Mouse (Mus musculus): Measurements from ENCODE around the gene Epb41. TPM values are rescaled to one million over a fixed set of nuclear protein-coding genes. Genes with fewer than 3 reads are reported as not detected.
A peak's percentile ranks its signal among the peaks of the same experiment; 100 is the strongest.

The Epb41 gene
- total and polyA plus RNA-seq, 2 experiments from 2014 or later, result 36.5 to 65.0 TPM

GRCm38 (mm10) chr4:131907912-131908311, 167.2 kb downstream of the Epb41 start:
- H3K4me2 ChIP-seq (ENCODE audit: low read depth), result no peak overlapping the region
- ATAC-seq, result no peak
- no peak overlapping the region for H3K9ac ChIP-seq
- H3K27me3 ChIP-seq (ENCODE audit: insufficient read depth, low read length), result peaks cover 7% of the 10 kb centered on the region
- no peaks in the 10 kb centered on the region for H3K9me3 ChIP-seq (ENCODE audit: low read length)
- H3K27ac ChIP-seq (ENCODE audit: low read depth, low read length), result no peak overlapping the region
- TF ChIP-seq CTCF (IDR thresholded peaks at IDR 0.05; ENCODE audit: low read depth), result peak; percentile 41
- peaks cover 5% of the 10 kb centered on the region; the same call in 1 of the 2 replicates for H3K36me3 ChIP-seq (ENCODE audit: insufficient read depth)
- H3K4me1 ChIP-seq (ENCODE audit: insufficient read depth), result no peaks in the 10 kb centered on the region
- 91% methylated on average over 3 of the region's 3 CpGs for WGBS
- H3K4me3 ChIP-seq (ENCODE audit: low read depth, low read length), result no peak overlapping the region
- no peak for DNase-seq

GRCm38 (mm10) chr4:131906423-131906822, 168.7 kb downstream of the Epb41 start:
- TF ChIP-seq CTCF (IDR thresholded peaks at IDR 0.05; ENCODE audit: low read depth), result no peak
- 64% methylated on average over 6 of the region's 6 CpGs for WGBS
- H3K4me1 ChIP-seq (ENCODE audit: insufficient read depth), result no peaks in the 10 kb centered on the region
- peaks cover 14% of the 10 kb centered on the region for H3K36me3 ChIP-seq (ENCODE audit: insufficient read depth)
- no peaks in the 10 kb centered on the region for H3K27me3 ChIP-seq (ENCODE audit: insufficient read depth, low read length)
- no peak for ATAC-seq
- H3K27ac ChIP-seq (ENCODE audit: low read depth, low read length), result no peak overlapping the region
- H3K9ac ChIP-seq, result no peak overlapping the region
- no peak overlapping the region for H3K4me3 ChIP-seq (ENCODE audit: low read depth, low read length)
- H3K9me3 ChIP-seq (ENCODE audit: low read length), result no peaks in the 10 kb centered on the region
- H3K4me2 ChIP-seq (ENCODE audit: low read depth), result no peak overlapping the region
- DNase-seq, result no peak

- Histone ChIP-seq H3K9me3 (ENCODE audit: low read length) (no peaks in the 10 kb centered on the region), H3K4me2 (ENCODE audit: low read depth) (no peak overlapping the region), H3K36me3 (ENCODE audit: insufficient read depth) (peaks cover 34% of the 10 kb centered on the region), H3K4me1 (ENCODE audit: insufficient read depth) (no peaks in the 10 kb centered on the region), H3K4me3 (ENCODE audit: low read depth, low read length) (no peak overlapping the region), H3K27ac (ENCODE audit: low read depth, low read length) (no peak overlapping the region), H3K27me3 (ENCODE audit: insufficient read depth, low read length) (no peaks in the 10 kb centered on the region), H3K9ac (no peak overlapping the region)
- TF ChIP-seq CTCF (IDR thresholded peaks at IDR 0.05; ENCODE audit: low read depth), result peak; percentile 76
- 47% methylated on average over 8 of the region's 8 CpGs for WGBS
- ATAC-seq (peak; percentile 75), DNase-seq (peak; percentile 58)
Measured at GRCm38 (mm10) chr4:131904478-131904877, 170.6 kb downstream of the Epb41 start.

- WGBS, result 93% methylated on average over 15 of the region's 15 CpGs
- TF ChIP-seq CTCF (IDR thresholded peaks at IDR 0.05; ENCODE audit: low read depth), result no peak
- DNase-seq (no peak), ATAC-seq (no peak)
- H3K9ac ChIP-seq, result no peak overlapping the region
- no peak overlapping the region for H3K4me3 ChIP-seq (ENCODE audit: low read depth, low read length)
- H3K36me3 ChIP-seq (ENCODE audit: insufficient read depth), result peaks cover 58% of the 10 kb centered on the region
- H3K27me3 ChIP-seq (ENCODE audit: insufficient read depth, low read length), result no peaks in the 10 kb centered on the region
- no peaks in the 10 kb centered on the region for H3K4me1 ChIP-seq (ENCODE audit: insufficient read depth)
- no peaks in the 10 kb centered on the region for H3K9me3 ChIP-seq (ENCODE audit: low read length)
- no peak overlapping the region for H3K27ac ChIP-seq (ENCODE audit: low read depth, low read length)
- H3K4me2 ChIP-seq (ENCODE audit: low read depth), result no peak overlapping the region
Measured at GRCm38 (mm10) chr4:131901090-131901489, 174.0 kb downstream of the Epb41 start.

GRCm38 (mm10) chr4:131899180-131899554, 176.0 kb downstream of the Epb41 start:
- Histone ChIP-seq H3K36me3 (ENCODE audit: insufficient read depth) (peaks cover 66% of the 10 kb centered on the region), H3K4me1 (ENCODE audit: insufficient read depth) (no peaks in the 10 kb centered on the region)

GRCm38 (mm10) chr4:131898503-131899179, 176.5 kb downstream of the Epb41 start:
- no peaks in the 10 kb centered on the region for H3K9me3 ChIP-seq (ENCODE audit: low read length)
- H3K4me2 ChIP-seq (ENCODE audit: low read depth), result no peak overlapping the region
- no peak overlapping the region for H3K4me3 ChIP-seq (ENCODE audit: low read depth, low read length)
- 91% methylated on average over 12 of the region's 12 CpGs for WGBS
- ATAC-seq (no peak), DNase-seq (no peak)
- no peaks in the 10 kb centered on the region for H3K27me3 ChIP-seq (ENCODE audit: insufficient read depth, low read length)
- H3K36me3 ChIP-seq (ENCODE audit: insufficient read depth), result peaks cover 68% of the 10 kb centered on the region
- TF ChIP-seq CTCF (IDR thresholded peaks at IDR 0.05; ENCODE audit: low read depth), result no peak
- no peaks in the 10 kb centered on the region for H3K4me1 ChIP-seq (ENCODE audit: insufficient read depth)
- no peak overlapping the region for H3K9ac ChIP-seq
- H3K27ac ChIP-seq (ENCODE audit: low read depth, low read length), result no peak overlapping the region

More at GRCm38 (mm10) chr4:131899180-131899554, 176.0 kb downstream of the Epb41 start:
- H3K4me2 ChIP-seq (ENCODE audit: low read depth), result no peak overlapping the region
- no peak overlapping the region for H3K27ac ChIP-seq (ENCODE audit: low read depth, low read length)
- TF ChIP-seq CTCF (IDR thresholded peaks at IDR 0.05; ENCODE audit: low read depth), result no peak
- H3K4me3 ChIP-seq (ENCODE audit: low read depth, low read length), result no peak overlapping the region
- 66% methylated on average over 6 of the region's 6 CpGs for WGBS
- no peak overlapping the region for H3K9ac ChIP-seq
- no peaks in the 10 kb centered on the region for H3K27me3 ChIP-seq (ENCODE audit: insufficient read depth, low read length)
- ATAC-seq (no peak), DNase-seq (no peak)
- H3K9me3 ChIP-seq (ENCODE audit: low read length), result no peaks in the 10 kb centered on the region

- Histone ChIP-seq H3K4me1 (ENCODE audit: insufficient read depth) (no peaks in the 10 kb centered on the region), H3K27ac (ENCODE audit: low read depth, low read length) (no peak overlapping the region), H3K4me2 (ENCODE audit: low read depth) (no peak overlapping the region), H3K9ac (no peak overlapping the region), H3K36me3 (ENCODE audit: insufficient read depth) (peaks cover 77% of the 10 kb centered on the region), H3K27me3 (ENCODE audit: insufficient read depth, low read length) (no peaks in the 10 kb centered on the region), H3K9me3 (ENCODE audit: low read length) (no peaks in the 10 kb centered on the region), H3K4me3 (ENCODE audit: low read depth, low read length) (no peak overlapping the region)
- no peak for DNase-seq
- no peak for TF ChIP-seq CTCF (IDR thresholded peaks at IDR 0.05; ENCODE audit: low read depth)
- no peak for ATAC-seq
- WGBS, result 97% methylated on average over 8 of the region's 8 CpGs
Measured at GRCm38 (mm10) chr4:131897787-131898186, 177.3 kb downstream of the Epb41 start.
